Mouse (Mus musculus) liver, embryonic 14.5 days (tissue): ENCODE data around the gene C1qtnf6. TPM values are rescaled to one million over a fixed set of nuclear protein-coding genes. Genes with fewer than 3 reads are reported as not detected.

Experiments used
- ATAC-seq: fragments of 200-750 bp; cut with Nextera tagmentation; 2 replicates; pipeline ENCODE4 v1.8.0; 2017; ENCODE audit warnings: moderate number of reproducible peaks, mild to moderate bottlenecking, moderate library complexity; ENCODE audit not compliant: insufficient read depth
- DNase-seq, 3 experiments: peaks; one replicate each; pipeline ENCODE4 v3.0.0-alpha.2; 2012 to 2013; ENCODE audit warnings: low read depth in 3 of 3, low spot score in 3 of 3
- H3K27ac ChIP-seq: fragments of 300-500 bp; sonication (generic); 2 replicates; pipeline ENCODE4 v1.5.1; 2014; ENCODE audit warnings: moderate library complexity, mild to moderate bottlenecking, control low read depth, inconsistent platforms
- H3K27me3 ChIP-seq: fragments of 300-500 bp; sonication (generic); 2 replicates; pipeline ENCODE4 v1.6.1; 2014; ENCODE audit warnings: mild to moderate bottlenecking, low read length, moderate library complexity; ENCODE audit not compliant: control insufficient read depth, insufficient read depth
- H3K36me3 ChIP-seq: fragments of 300-500 bp; sonication (generic); replicated peaks from 2 replicates; pipeline ENCODE4 v1.6.1; 2014; ENCODE audit warnings: low read depth; ENCODE audit not compliant: control insufficient read depth, insufficient read depth
- H3K4me1 ChIP-seq, 2 experiments: fragments of 200-500 bp in 1 of 2; fragments of 300-500 bp in 1 of 2; sonication (generic) in 1 of 2; replicated peaks; 2 replicates each; pipeline ENCODE4 v1.6.1; 2012 to 2014; ENCODE audit warnings: antibody characterized with exemption in 1 of 2, inconsistent platforms in 1 of 2, low read length in 1 of 2; ENCODE audit not compliant: control insufficient read depth in 2 of 2, insufficient read depth in 2 of 2
- H3K4me2 ChIP-seq: fragments of 300-500 bp; sonication (generic); 2 replicates; pipeline ENCODE4 v1.6.1; 2014; ENCODE audit warnings: low read depth, mild to moderate bottlenecking, control low read depth, moderate library complexity
- H3K4me3 ChIP-seq, 2 experiments: fragments of 200-500 bp in 1 of 2; fragments of 300-500 bp in 1 of 2; sonication (generic) in 1 of 2; 2 replicates each; pipeline ENCODE4 v1.5.1; 2012 to 2014; ENCODE audit warnings: low read depth in 2 of 2, low read length in 2 of 2, mild to moderate bottlenecking in 2 of 2, control low read depth in 1 of 2, inconsistent platforms in 1 of 2, moderate library complexity in 1 of 2; ENCODE audit not compliant: insufficient read depth in 1 of 2
- H3K9ac ChIP-seq: fragments of 300-500 bp; sonication (generic); replicated peaks from 2 replicates; pipeline ENCODE4 v1.6.1; 2014; ENCODE audit warnings: mild to moderate bottlenecking, control low read depth, moderate library complexity
- H3K9me3 ChIP-seq: fragments of 300-500 bp; sonication (generic); 2 replicates; pipeline ENCODE4 v1.6.1; 2016; ENCODE audit warnings: low read length, mixed read lengths; ENCODE audit not compliant: control insufficient read depth
- CTCF ChIP-seq: IDR thresholded peaks from 2 replicates; pipeline ENCODE4 v1.5.1; 2016; ENCODE audit warnings: antibody characterized with exemption, low read depth, control low read depth
- EP300 ChIP-seq: IDR thresholded peaks from 2 replicates; pipeline ENCODE4 v1.6.1; 2016; ENCODE audit warnings: antibody characterized with exemption, low read depth
- WGBS: fragments of 180-500 bp; shearing (Covaris S2); extraction: QIAGEN DNeasy Blood & Tissue Kit; methylation state at CpG from one replicate; pipeline ENCODE4 v1.1.7; 2014; ENCODE audit not compliant: insufficient replicate concordance; 5-methylcytosine and 5-hydroxymethylcytosine counted together
- polyA plus RNA-seq, 2 experiments: library from polyadenylated mRNA; depleted of rRNA in 1 of 2; stranded (reverse) in 1 of 2; unstranded in 1 of 2; fragments of >200 nt; fragmentation: Nextera tagmentation in 1 of 2; extraction: Ambion mirVana in 1 of 2; gene quantifications; 2 replicates each; pipeline versions ENCODE4 v1.2.1 to v1.2.3; 2012 to 2014

C1qtnf6 gene
- polyA plus RNA-seq, 2 experiments: 4.6 to 5.0 TPM

GRCm38 (mm10) chr15:78563937-78564336, 32.7 kb upstream of the C1qtnf6 start:
- 21% methylated on average over 5 of the region's 5 CpGs for WGBS
- Histone ChIP-seq H3K4me3 (no peak overlapping the region), H3K4me2 (peak overlapping the region; percentile 45)

GRCm38 (mm10) chr15:78563344-78563743, 32.1 kb upstream of the C1qtnf6 start:
- Histone ChIP-seq H3K9me3 (no peaks in the 10 kb centered on the region), H3K4me1 (peaks cover 20 to 31% of the 10 kb centered on the region in 2 experiments), H3K4me3 (no peak overlapping the region), H3K27ac (no peak overlapping the region), H3K9ac (no peak overlapping the region), H3K27me3 (no peaks in the 10 kb centered on the region), H3K4me2 (peak overlapping the region; percentile 45; the same call in 1 of the 2 replicates), H3K36me3 (no peaks in the 10 kb centered on the region; the same call in 1 of the 2 replicates)
- ATAC-seq: no peak
- no peak for TF ChIP-seq CTCF
- no peak for TF ChIP-seq EP300
- no peak for DNase-seq
- WGBS: 88% methylated on average over 3 of the region's 3 CpGs

More at GRCm38 (mm10) chr15:78563937-78564336, 32.7 kb upstream of the C1qtnf6 start:
- Histone ChIP-seq H3K9ac (no peak overlapping the region), H3K4me1 (peaks cover 20 to 31% of the 10 kb centered on the region in 2 experiments), H3K27me3 (no peaks in the 10 kb centered on the region), H3K36me3 (peaks cover 3% of the 10 kb centered on the region; the same call in 1 of the 2 replicates), H3K9me3 (no peaks in the 10 kb centered on the region), H3K27ac (peak overlapping the region; percentile 6; the same call in 1 of the 2 replicates)
- TF ChIP-seq EP300 (no peak), CTCF (no peak)
- peak in 1 of 3 experiments; percentile 33 for DNase-seq
- peak; percentile 67 for ATAC-seq

GRCm38 (mm10) chr15:78559141-78559979, 28.1 kb upstream of the C1qtnf6 start:
- no peak overlapping the region for H3K4me2 ChIP-seq
- WGBS: 45% methylated on average over 11 of the region's 11 CpGs
- TF ChIP-seq EP300 (no peak), CTCF (no peak)
- H3K36me3 ChIP-seq: no peaks in the 10 kb centered on the region
- DNase-seq (no peak), ATAC-seq (no peak)
- no peaks in the 10 kb centered on the region for H3K9me3 ChIP-seq
- H3K9ac ChIP-seq: no peak overlapping the region
- peaks cover 6 to 12% of the 10 kb centered on the region in 2 experiments for H3K4me1 ChIP-seq
- H3K27me3 ChIP-seq: no peaks in the 10 kb centered on the region
- no peak overlapping the region for H3K27ac ChIP-seq
- H3K4me3 ChIP-seq: no peak overlapping the region

- H3K27ac ChIP-seq: no peak overlapping the region
- WGBS: 42% methylated on average over 10 of the region's 10 CpGs
- no peak overlapping the region for H3K9ac ChIP-seq
- no peak overlapping the region for H3K4me3 ChIP-seq
- no peaks in the 10 kb centered on the region for H3K36me3 ChIP-seq
- DNase-seq: no peak
- H3K4me2 ChIP-seq: no peak overlapping the region
- ATAC-seq: no peak
- H3K4me1 ChIP-seq: no peaks in the 10 kb centered on the region
- H3K27me3 ChIP-seq: no peaks in the 10 kb centered on the region
- no peak for TF ChIP-seq EP300
- TF ChIP-seq CTCF: no peak
- no peaks in the 10 kb centered on the region for H3K9me3 ChIP-seq
These were observed 26.7 kb upstream of the C1qtnf6 start for GRCm38 (mm10) chr15:78557693-78558535.
